Mouse (Mus musculus) G1E (cell line): ENCODE data around the gene S100pbp. TPM values are rescaled to one million over a fixed set of nuclear protein-coding genes. Genes with fewer than 3 reads are reported as not detected.

Source experiments
- ATAC-seq: 2 replicates; pipeline ENCODE4 v1.8.0; 2016; ENCODE audit warnings: mild to moderate bottlenecking; ENCODE audit not compliant: insufficient number of reproducible peaks, poor library complexity, low FRiP score, severe bottlenecking; ENCODE audit errors: extremely low read depth
- DNase-seq: peaks from one replicate; pipeline ENCODE4 v3.0.0; 2012; ENCODE audit warnings: low spot score
- H3K27me3 ChIP-seq: 2 replicates; pipeline ENCODE4 v1.6.1; 2012; ENCODE audit warnings: mild to moderate bottlenecking, low read length, inconsistent platforms; ENCODE audit not compliant: insufficient read depth
- H3K36me3 ChIP-seq: replicated peaks from 2 replicates; pipeline ENCODE3; 2012; ENCODE audit warnings: mild to moderate bottlenecking, inconsistent platforms
- H3K4me1 ChIP-seq: 2 replicates; pipeline ENCODE4 v1.6.1; 2012; ENCODE audit warnings: low read depth, low read length, inconsistent platforms, mixed read lengths; ENCODE audit not compliant: insufficient read depth
- H3K4me3 ChIP-seq: 2 replicates; pipeline ENCODE4 v1.5.1; 2012; ENCODE audit warnings: low read depth, mild to moderate bottlenecking, inconsistent platforms, low read length, moderate library complexity, mixed read lengths
- H3K9me3 ChIP-seq: replicated peaks from 2 replicates; pipeline ENCODE4 v1.6.1; 2012; ENCODE audit warnings: inconsistent platforms
- CTCF ChIP-seq: IDR thresholded peaks from 2 replicates; pipeline ENCODE4 v1.5.1; 2012; ENCODE audit warnings: low read depth, low read length, inconsistent platforms, mixed read lengths
- GATA1 ChIP-seq: IDR thresholded peaks from 2 replicates; pipeline ENCODE4 v1.6.1; 2012; ENCODE audit warnings: borderline replicate concordance, low read length, inconsistent platforms, mixed read lengths
- GATA2 ChIP-seq: IDR thresholded peaks from 2 replicates; pipeline ENCODE4 v1.6.1; 2012; ENCODE audit warnings: low read depth, low read length, inconsistent platforms, borderline replicate concordance
- POLR2AphosphoS5 ChIP-seq: IDR thresholded peaks from 2 replicates; pipeline ENCODE4 v1.6.1; 2012; ENCODE audit warnings: low read depth, low read length, inconsistent platforms; ENCODE audit not compliant: insufficient replicate concordance
- TAL1 ChIP-seq: conservative IDR thresholded peaks from 2 replicates; pipeline ENCODE4 v1.6.1; 2012; ENCODE audit warnings: low read depth, low read length, inconsistent platforms, mixed read lengths
- polyA plus RNA-seq: library from polyadenylated mRNA; stranded (reverse); fragments of >175 nt; gene quantifications from 2 replicates; pipeline ENCODE4 v1.2.3, GENCODE M21; 2012
- total RNA-seq, 2 experiments: library from RNA; stranded (forward) in 1 of 2; stranded (reverse) in 1 of 2; fragments of 200-1000 nt in 1 of 2; fragments of >200 nt in 1 of 2; fragmentation: Nextera tagmentation in 1 of 2; gene quantifications; 2 replicates each; pipeline ENCODE4 v1.2.3; 2014 to 2017

The S100pbp gene
- total and polyA plus RNA-seq, 3 experiments, result 4.5 to 124 (median 57.6) TPM

GRCm38 (mm10) chr4:129117720-129118510 is 71.6 kb downstream of the S100pbp start:
- no peaks in the 10 kb centered on the region for H3K9me3 ChIP-seq
- no peaks in the 10 kb centered on the region for H3K36me3 ChIP-seq
- H3K4me3 ChIP-seq, result no peak overlapping the region
- peaks cover 8% of the 10 kb centered on the region for H3K4me1 ChIP-seq
- TF ChIP-seq POLR2AphosphoS5 (no peak), GATA1 (no peak), GATA2 (no peak)
- DNase-seq (no peak), ATAC-seq (no peak)
- H3K27me3 ChIP-seq, result peaks cover 41% of the 10 kb centered on the region

- ATAC-seq (no peak), DNase-seq (no peak)
- Histone ChIP-seq H3K27me3 (peaks cover 39% of the 10 kb centered on the region), H3K4me1 (peaks cover 8% of the 10 kb centered on the region), H3K36me3 (no peaks in the 10 kb centered on the region), H3K9me3 (no peaks in the 10 kb centered on the region), H3K4me3 (no peak overlapping the region)
- TF ChIP-seq POLR2AphosphoS5 (no peak), CTCF (no peak), GATA1 (no peak), TAL1 (no peak), GATA2 (no peak)
Measured at GRCm38 (mm10) chr4:129116703-129117102, 72.8 kb downstream of the S100pbp start.

- DNase-seq, result peak; percentile 47
- Histone ChIP-seq H3K27me3 (peaks cover 30% of the 10 kb centered on the region; the same call in 1 of the 2 replicates), H3K36me3 (no peaks in the 10 kb centered on the region), H3K9me3 (no peaks in the 10 kb centered on the region), H3K4me3 (no peak overlapping the region; the same call in 1 of the 2 replicates), H3K4me1 (peaks cover 4% of the 10 kb centered on the region)
- TF ChIP-seq POLR2AphosphoS5, result no peak
- TF ChIP-seq CTCF, result peak; percentile 71
- peak; percentile 54 for ATAC-seq
Measured at GRCm38 (mm10) chr4:129113083-129113988, 76.2 kb downstream of the S100pbp start.

GRCm38 (mm10) chr4:129112231-129112630 is 77.3 kb downstream of the S100pbp start:
- Histone ChIP-seq H3K4me3 (no peak overlapping the region), H3K36me3 (no peaks in the 10 kb centered on the region), H3K9me3 (no peaks in the 10 kb centered on the region), H3K4me1 (peaks cover 4% of the 10 kb centered on the region), H3K27me3 (peaks cover 35% of the 10 kb centered on the region)
- no peak for DNase-seq
- no peak for ATAC-seq
- no peak for TF ChIP-seq GATA1
- TF ChIP-seq GATA2, result no peak
- TF ChIP-seq CTCF, result no peak
- no peak for TF ChIP-seq TAL1
- TF ChIP-seq POLR2AphosphoS5, result no peak

- Histone ChIP-seq H3K36me3 (no peaks in the 10 kb centered on the region), H3K27me3 (peaks cover 35% of the 10 kb centered on the region), H3K4me1 (peaks cover 4% of the 10 kb centered on the region), H3K4me3 (no peak overlapping the region), H3K9me3 (no peaks in the 10 kb centered on the region)
- no peak for DNase-seq
- TF ChIP-seq CTCF (peak; percentile 10; the same call in 1 of the 2 replicates), GATA1 (no peak)
- no peak for ATAC-seq
Measured at GRCm38 (mm10) chr4:129111350-129111749, 78.2 kb downstream of the S100pbp start.

- H3K9me3 ChIP-seq, result no peaks in the 10 kb centered on the region
Measured at GRCm38 (mm10) chr4:129110804-129111203, 78.7 kb downstream of the S100pbp start.

More at GRCm38 (mm10) chr4:129110804-129111203, 78.7 kb downstream of the S100pbp start:
- peaks cover 4% of the 10 kb centered on the region for H3K4me1 ChIP-seq
- TF ChIP-seq GATA2 (no peak), CTCF (no peak), TAL1 (no peak), GATA1 (no peak), POLR2AphosphoS5 (no peak)
- no peak overlapping the region for H3K4me3 ChIP-seq
- DNase-seq, result no peak
- no peaks in the 10 kb centered on the region for H3K36me3 ChIP-seq
- ATAC-seq, result no peak
- peaks cover 40% of the 10 kb centered on the region for H3K27me3 ChIP-seq
